Mouse (Mus musculus): Measurements from ENCODE around the gene Psmb8. TPM values are rescaled to one million over a fixed set of nuclear protein-coding genes. Genes with fewer than 3 reads are reported as not detected.
"Not testable (repeated sequence)": the region's sequence is repeated elsewhere in the genome, so short reads cannot be mapped to it uniquely, and the experiment has no call there.

The Psmb8 gene
- total RNA-seq, 2 experiments from 2014 or later, result 2.9 to 3.4 TPM

- DNase-seq, result no peak
- intact Hi-C loops (cut with DNase I; ENCODE audit: low total_unique reads), result no loop called here
These were observed 9.2 kb downstream of the Psmb8 start for GRCm38 (mm10) chr17:34206731-34207130.

DNA sequence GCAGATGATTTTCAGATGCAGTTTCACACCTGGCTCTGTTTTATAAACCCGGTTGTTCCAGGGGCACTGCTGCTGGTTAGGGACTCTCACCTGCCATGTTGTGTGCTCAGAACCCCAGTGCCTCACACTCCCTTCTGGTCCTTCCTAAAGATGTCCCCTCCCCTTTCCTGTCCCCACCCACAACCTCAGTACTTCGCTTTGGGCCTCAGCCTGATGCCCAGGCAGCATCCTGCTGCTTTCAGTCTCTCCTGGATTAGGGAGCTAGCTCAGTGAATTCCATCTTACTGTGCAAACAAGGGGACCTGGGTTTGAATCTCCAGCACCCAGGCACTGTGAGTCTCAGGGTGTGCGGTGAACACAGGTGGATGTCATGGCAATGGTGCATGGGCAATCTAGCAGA, 9.9 kb downstream of the Psmb8 start:
- intact Hi-C loops (cut with DNase I; ENCODE audit: low total_unique reads), result no loop called here
- DNase-seq, result no peak

- intact Hi-C loops (cut with DNase I; ENCODE audit: low total_unique reads), result no loop called here
- DNase-seq, result no peak
These were observed 10.3 kb downstream of the Psmb8 start for GRCm38 (mm10) chr17:34207866-34208265.

DNA sequence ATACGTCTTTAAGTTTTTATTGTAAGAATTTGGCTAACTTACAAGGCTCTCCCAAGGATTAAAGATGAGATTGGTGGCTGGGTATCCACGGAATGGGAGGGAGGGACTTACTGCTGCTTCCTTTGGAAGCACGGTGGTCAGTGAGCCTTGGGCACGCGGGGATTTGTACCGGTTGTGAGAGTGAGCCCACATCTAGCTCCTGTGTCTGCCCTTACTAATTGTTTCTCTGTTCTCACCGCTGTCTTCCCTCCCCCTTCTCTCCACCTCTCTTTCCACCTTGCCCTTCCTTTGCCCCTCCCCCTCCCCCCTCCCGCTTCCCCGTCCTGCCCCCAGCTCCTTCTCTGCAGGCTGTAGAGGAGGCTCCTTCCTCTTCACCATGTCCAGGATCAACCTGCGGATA, 10.9 kb downstream of the Psmb8 start:
- no peak for DNase-seq
- intact Hi-C loops (cut with DNase I; ENCODE audit: low total_unique reads), result no loop called here

DNA sequence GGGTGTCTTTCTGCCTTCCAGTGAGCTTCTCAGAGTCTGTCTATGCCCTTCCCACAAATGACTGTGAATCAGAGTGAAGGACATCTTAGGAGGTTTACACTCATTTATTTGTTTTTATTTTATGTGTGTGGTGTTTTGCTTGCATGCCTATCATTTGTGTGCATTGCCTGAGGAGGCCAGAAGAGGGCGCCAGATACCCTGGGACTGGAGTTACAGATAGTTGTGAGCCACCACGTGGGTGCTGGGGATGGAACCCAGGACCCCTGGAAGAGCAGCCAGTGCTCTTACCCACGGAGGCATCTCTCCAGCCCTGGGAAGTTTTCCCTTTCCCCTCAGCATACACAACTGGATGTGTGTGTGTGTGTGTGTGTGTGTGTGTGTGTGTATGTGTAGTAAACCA, 12.2 kb downstream of the Psmb8 start:
- DNase-seq, result no peak
- intact Hi-C loops (cut with DNase I; ENCODE audit: low total_unique reads), result no loop called here

DNA sequence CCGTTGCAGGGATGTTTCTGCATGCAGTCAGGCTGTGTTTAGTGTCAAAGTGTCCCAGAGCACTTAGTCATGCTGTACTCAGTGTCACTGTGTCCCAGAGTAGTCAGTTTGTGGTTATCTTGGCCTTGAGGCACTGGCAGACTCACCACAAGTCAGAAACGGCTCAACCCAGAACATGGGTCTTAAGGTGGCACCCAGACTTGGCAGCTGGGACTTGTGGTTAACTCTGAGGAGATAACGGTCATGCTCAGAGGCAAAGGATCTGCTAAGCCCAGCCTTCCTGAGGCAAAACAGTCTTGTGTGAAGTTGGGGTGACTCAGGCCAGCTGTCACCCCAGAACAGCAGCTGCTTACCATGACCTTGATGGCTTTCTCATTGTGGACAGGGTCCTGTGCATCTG, 13.1 kb downstream of the Psmb8 start:
- no peak for DNase-seq
- intact Hi-C loops (cut with DNase I; ENCODE audit: low total_unique reads), result no loop called here

DNA sequence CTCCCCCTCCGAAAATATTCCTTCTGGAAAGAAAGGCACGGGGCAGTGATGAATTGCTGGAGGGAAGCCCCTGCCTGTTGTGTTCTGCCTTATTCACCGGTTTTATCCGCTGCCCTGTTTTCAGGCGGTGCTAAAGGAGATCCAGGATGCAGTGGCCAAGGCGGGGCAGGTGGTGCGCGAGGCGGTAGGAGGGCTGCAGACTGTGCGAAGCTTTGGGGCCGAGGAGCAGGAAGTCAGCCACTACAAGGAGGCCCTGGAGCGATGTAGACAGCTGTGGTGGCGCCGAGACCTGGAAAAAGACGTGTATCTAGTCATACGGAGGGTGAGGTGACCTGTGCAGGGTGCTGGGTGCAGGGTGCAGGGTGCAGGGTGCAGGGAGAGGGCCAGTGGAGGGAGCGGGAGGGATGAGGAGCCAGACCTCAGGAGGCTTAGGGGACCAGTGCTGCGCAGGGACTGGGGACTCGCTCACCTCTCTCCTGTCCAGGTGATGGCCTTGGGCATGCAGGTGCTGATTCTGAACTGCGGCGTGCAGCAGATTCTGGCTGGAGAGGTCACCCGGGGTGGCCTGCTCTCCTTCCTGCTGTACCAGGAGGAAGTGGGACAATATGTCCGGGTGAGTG, 14.3 kb downstream of the Psmb8 start:
- no peak for DNase-seq
- intact Hi-C loops (cut with DNase I; ENCODE audit: low total_unique reads), result no loop called here

GRCm38 (mm10) chr17:34213936-34214335, 16.4 kb downstream of the Psmb8 start:
- DNase-seq, result no peak
- intact Hi-C loops (cut with DNase I; ENCODE audit: low total_unique reads), result no loop called here

- no peak for DNase-seq
- intact Hi-C loops (cut with DNase I; ENCODE audit: low total_unique reads), result no loop called here
These were observed 17.7 kb downstream of the Psmb8 start for GRCm38 (mm10) chr17:34215176-34215575.

DNA sequence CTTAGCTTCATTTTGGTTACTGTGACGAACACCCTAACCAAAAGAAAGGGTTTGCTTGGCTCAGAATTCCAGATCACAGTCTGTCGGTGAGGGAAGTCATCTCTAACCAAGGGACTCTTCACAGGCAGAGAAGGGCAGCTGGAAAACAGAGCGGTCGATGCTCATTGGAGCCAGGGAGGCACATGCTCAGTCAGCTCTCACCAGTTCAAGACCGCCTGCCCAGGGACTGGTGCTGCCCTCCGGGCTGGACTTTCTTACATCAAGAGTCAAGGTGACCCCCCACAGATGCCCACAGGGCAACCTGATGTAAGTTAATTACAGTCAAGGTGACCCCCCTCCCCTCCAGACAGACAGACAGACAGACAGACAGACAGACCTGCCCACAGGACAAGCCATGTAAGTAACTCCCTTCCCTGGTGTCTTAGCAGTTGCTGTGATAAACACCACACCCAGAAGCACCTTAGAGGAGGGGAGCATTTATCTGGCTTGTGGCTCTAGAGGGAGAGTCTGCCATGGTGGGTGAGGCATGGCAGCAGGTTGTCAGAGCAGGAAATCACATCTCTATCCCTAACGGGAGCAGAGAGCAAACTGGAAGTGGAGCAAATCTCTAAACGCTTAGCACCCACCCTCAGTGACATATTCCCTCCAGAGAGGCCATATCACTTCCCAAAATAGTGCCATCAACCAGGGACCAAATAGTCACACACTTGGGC, 19.9 kb downstream of the Psmb8 start:
- intact Hi-C loops (cut with DNase I; ENCODE audit: low total_unique reads), result no loop called here
- DNase-seq, result no peak

DNA sequence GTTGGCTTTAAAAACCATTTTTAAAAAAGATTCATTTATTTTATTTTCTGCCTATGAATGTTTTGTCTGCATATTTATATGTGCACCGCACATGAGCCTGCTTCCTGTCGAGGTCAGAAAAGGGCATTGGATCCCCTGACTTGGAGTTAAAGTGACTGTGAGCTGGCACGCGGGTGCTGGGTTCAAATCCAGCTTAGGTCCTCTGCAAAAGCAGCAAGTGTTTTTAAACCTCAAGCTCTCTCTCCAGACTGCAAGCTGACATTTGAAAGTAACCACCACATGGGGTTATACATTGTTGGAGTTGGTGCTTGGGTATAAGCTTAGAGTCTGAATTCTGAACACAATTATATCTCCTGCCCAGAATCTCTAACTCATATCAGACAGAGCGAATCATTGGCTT, 20.5 kb downstream of the Psmb8 start:
- no peak for DNase-seq
- intact Hi-C loops (cut with DNase I; ENCODE audit: low total_unique reads), result no loop called here

- intact Hi-C loops (cut with DNase I; ENCODE audit: low total_unique reads), result no loop called here
- DNase-seq, result peak; percentile 72
These were observed 21.2 kb downstream of the Psmb8 start for GRCm38 (mm10) chr17:34218675-34219074.

- intact Hi-C loops (cut with DNase I; ENCODE audit: low total_unique reads), result not testable (repeated sequence)
- peak; percentile 52 for DNase-seq
These were observed 21.6 kb downstream of the Psmb8 start for GRCm38 (mm10) chr17:34219096-34219495.

DNA sequence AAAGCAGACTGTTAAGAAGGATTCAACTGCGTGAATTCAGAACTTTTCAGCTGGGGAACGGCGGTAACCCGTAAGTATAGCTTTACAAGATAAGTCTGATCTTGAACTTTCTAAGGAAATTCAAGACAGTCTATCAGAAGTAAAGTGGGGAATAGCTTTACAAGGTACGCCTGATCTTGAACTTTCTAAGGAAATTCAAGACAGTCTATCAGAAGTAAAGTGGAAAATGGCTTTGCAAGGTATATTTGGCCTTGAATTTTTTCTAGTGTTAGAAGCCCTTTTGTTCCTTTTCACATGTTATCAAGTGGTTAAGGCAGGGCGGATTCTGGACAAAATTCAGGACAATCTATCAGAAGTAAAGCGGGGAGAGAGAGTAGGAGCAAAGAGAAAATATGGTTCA, 22.3 kb downstream of the Psmb8 start:
- DNase-seq; intact Hi-C loops (cut with DNase I; ENCODE audit: low total_unique reads): not testable (repeated sequence)

DNA sequence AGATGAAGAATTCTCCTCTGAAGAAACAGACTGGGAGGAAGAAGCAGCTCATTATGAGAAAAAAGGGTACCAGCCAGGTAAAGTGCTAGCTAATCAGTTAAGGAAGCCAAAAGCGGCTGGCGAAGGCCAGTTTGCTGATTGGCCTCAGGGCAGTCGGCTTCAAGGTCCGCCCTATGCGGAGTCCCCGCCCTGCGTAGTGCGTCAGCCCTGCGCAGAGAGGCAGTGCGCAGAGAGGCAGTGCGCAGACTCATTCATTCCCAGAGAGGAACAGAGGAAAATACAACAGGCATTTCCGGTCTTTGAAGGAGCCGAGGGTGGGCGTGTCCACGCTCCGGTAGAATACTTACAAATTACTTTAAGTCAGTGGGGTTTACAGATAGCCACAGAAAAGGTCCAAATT, 22.9 kb downstream of the Psmb8 start:
- DNase-seq; intact Hi-C loops (cut with DNase I; ENCODE audit: low total_unique reads): not testable (repeated sequence)

DNA sequence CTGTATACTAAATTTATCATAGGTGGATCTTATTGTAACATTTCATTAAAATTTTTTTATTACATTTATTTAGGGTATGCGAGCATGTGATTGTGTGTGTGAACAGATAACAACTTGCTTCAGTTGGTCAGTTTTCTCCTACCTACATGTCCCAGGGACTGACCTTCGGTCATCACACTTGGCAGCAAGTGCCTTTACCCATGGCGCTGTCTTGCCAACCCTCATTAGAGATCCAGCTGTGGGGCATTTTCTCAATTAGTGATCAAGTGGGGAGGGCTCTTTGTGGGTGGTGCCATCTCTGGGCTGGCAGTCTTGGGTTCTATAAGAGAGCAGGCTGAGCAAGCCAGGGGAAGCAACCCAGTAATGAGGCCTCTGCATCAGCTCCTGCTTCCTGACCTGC, 27.3 kb downstream of the Psmb8 start:
- intact Hi-C loops (cut with DNase I; ENCODE audit: low total_unique reads), result no loop called here
- no peak for DNase-seq

DNA sequence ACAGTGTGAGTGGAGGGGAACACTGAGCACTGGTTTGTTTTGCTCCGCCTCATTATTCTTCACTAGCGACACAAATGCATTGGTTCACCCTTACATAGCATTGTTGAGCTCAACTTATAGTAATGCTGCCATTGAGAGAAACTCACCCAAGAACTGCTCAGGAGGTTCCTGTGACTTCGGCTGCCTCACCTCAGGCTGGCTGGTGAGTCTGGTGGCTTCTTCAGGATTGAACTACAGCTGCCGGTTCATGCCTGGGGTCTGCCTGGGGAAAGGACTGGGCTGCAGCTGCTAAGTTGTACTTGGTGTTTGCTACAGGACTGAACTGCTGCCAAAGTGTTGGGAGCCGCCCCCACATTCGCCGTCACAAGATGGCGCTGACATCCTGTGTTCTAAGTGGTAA, 27.9 kb downstream of the Psmb8 start:
- DNase-seq, result no peak
- intact Hi-C loops (cut with DNase I; ENCODE audit: low total_unique reads), result no loop called here

DNA sequence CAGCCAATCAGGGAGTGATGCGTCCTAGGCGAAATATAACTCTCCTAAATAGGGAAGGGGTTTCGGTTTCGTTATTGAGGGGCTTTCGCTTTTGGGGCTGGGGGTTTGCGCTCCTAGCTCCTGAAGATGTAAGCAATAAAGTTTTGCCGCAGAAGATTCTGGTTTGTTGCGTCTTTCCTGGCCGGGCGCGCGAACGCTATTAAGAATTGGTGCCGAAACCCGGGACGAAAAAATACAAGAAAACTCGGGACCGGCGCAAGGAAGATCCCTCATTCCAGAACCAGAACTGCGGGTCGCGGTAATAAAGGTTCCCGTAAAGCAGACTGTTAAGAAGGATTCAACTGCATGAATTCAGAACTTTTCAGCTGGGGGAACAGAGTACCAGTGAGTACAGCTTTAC, 28.4 kb downstream of the Psmb8 start:
- intact Hi-C loops (cut with DNase I; ENCODE audit: low total_unique reads); DNase-seq: not testable (repeated sequence)

GRCm38 (mm10) chr17:34230971-34231370, 33.5 kb downstream of the Psmb8 start:
- DNase-seq; intact Hi-C loops (cut with DNase I; ENCODE audit: low total_unique reads): not testable (repeated sequence)

- DNase-seq; intact Hi-C loops (cut with DNase I; ENCODE audit: low total_unique reads): not testable (repeated sequence)
These were observed 34.5 kb downstream of the Psmb8 start for GRCm38 (mm10) chr17:34232021-34232420.

DNA sequence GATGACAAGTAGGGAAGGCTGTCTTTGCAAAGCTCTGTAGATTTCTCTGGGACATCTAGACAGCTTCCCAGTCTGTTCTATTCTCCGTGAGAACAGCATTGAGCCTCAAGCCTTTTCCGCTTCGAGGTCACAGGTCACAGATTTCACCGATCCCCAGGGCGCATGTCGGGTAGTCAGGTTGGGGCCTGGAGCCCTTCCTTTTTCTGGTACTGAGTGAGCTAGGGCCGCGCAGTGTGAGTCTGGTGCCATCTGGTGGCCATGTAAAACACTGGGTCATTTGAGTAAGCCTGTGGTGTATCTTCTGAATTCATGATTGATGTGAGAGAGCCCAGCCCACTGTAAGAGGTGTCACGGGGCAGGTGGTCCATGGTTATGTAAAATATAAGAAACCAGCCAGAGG, 37.4 kb downstream of the Psmb8 start:
- intact Hi-C loops (cut with DNase I; ENCODE audit: low total_unique reads), result loop anchor here (5.0 kb wide), 1 partner anchor 63 kb away; no protein-coding TSS in a partner anchor
- peak; percentile 72 for DNase-seq

Data from gastrocnemius, postnatal 14 days (tissue).